Mouse (Mus musculus) ES-CJ7 (cell line): Measurements from ENCODE around the gene Trib2.

ENCODE experiments used
- DNase-seq: peaks from one replicate; pipeline ENCODE4 v3.0.0; 2011; ENCODE audit warnings: low read depth, low spot score

The Trib2 gene

DNA sequence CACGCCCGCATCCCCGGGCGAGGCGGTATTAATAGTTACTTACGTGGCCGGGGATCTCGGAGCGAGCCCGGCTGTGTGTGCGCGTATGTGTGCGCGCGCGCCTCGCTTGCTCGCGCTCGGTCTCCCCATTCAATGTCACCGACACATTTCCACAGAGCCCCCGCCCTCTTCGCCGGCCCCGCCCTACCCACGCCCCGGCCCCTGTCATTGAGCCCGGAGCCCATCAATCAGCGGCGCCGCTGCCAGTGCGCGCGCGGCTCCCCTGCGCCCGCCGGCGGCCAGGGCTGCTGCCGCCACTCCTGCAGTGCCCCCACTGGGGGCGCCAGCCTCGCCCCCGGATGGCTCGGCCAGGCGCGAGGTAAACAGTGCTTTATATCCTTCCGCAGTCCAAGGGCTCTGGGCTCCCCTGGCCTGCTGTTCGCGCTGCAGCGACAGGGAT is at the start of gene Trib2:
Gene Trib2 (minus strand): TSS at position 183 of the 439 bp plus-strand sequence.
- peak; percentile 85 for DNase-seq

DNA sequence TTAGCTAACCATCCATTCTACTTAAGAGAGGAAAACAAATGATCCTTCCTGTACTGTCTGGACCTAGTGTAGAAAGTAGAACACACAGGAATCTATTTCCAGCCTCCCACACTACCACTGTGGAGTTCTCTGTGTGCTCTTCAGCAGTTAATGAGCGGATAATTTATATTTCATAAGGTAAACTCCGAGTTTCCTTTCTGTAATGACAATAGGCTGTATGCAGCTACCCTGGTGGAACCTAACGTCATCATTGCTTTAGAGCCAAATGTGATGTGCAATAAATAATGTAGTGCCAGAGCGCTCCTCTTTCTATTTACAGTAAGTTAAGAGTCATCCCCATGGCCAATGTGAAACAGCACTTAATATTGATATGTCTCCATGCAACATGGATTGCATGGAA is 41.3 kb upstream of the Trib2 start:
- no peak for DNase-seq

DNA sequence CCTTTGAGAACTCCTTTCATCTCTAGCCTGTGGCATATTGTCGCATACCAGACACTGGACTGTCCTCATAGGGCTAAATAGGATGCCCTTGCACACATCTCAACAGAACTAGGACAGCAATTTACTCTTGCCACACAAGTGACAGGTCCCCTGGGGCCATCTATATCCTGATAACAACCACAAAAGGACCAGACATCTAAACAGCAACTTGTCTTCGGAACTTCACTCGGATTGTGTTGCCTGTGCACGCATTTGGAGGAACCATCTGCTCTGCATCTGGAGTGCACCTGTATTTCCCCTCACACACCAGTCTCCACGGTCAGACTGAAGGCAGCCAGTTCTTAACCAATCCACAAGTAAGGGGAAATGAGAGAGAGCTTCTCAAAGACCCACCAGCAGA is 39.2 kb upstream of the Trib2 start:
- no peak for DNase-seq

DNA sequence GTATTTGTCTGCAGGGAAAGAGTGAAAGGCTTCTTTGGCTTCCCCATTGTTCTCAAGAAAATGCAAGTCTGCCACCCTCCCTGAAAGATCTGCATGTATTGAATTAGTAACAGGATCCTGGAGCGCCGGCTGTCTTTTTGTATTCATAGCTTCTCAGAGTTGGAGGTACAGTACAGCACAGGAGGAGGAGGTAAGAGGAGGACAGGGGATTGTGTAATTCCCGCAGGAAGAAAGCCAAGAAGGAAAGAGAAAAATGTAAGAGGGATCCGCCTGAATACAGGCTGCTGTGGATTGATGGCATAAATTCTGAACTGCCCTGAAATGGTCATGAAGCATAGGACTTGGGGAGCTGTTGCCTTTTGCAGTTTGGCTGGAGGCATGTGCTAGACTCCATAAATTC is 36.1 kb upstream of the Trib2 start:
- DNase-seq = peak; percentile 49

DNA sequence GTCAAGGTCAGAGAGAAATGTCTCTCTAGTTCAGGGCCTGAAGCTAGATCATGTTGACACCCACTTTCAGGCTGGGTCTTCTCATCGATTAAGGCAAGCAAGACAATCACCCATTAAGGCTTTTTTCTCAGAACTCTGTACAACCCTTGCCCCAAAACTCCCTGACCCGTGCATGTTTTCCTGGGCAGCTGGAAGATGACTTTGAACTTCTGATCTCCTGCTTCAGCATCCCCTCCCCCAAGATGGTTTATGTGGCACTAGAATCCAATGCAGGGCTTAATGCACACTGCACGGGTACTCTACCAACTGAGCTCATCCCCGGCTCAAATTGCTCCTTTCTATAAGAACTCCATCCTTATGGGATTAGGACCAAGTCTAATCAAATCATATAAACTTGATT is 35.3 kb upstream of the Trib2 start:
- DNase-seq = no peak

DNA sequence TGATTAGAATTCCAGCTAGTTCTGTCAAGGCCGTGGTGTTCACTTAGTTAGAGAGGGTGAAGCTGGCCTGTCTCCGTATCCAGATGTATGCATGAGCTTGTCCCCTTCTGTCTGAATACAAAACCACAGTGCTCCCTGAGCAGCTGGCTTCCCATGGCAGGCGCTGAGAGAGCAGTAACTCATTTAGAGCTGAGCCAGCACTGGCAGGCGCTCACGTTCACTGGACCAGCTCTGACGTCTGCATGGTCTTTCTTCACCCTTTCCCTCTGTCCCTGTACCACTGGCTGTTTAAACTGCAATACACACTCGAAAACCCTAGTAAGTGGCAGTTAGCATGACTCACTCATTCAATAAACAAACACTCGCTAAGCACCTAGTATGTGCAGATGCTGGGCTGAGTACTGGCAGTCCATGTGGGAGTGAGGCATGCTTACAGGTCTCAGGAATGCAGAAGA is 33.7 kb upstream of the Trib2 start:
- DNase-seq = no peak

DNA sequence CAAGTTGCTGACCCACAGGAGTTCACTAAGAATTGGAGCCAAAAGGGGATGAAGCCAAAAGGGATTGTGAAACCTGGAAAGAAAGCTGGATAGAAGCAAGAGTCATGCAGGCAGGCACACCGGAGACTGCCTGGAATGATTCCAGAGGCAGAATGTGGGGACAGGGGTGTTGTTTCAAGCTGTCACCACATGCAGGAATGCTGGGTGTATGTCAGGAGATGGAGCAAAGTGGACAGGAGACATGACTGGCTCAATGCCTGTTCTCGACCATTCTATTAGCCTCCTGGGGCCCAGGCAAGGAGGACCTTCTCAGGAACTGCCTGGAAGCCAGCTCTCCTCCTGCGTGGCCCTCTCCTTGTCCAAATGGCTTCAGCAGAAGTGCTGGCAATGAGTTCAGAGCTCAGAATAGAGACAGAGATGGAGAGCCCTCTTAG is 33.2 kb upstream of the Trib2 start:
- DNase-seq = no peak

DNA sequence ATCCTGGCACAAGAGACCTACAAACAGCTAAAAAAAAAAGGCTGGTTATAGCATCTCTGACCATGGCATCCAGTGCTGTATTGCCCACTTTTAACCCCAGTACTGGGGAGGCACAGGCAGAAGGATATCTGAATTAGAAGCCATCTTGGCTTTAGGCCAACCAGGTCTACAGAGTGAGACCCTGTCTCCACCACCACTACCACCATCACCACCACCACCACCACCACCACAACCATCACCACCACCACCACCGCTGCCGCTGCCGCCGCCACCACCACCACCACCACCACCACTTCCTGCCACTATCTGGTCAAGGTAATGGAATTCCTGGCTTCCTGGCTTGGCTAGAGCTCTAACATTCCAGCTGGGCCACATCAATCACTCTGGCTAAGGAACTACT is 31.7 kb upstream of the Trib2 start:
- no peak for DNase-seq

DNA sequence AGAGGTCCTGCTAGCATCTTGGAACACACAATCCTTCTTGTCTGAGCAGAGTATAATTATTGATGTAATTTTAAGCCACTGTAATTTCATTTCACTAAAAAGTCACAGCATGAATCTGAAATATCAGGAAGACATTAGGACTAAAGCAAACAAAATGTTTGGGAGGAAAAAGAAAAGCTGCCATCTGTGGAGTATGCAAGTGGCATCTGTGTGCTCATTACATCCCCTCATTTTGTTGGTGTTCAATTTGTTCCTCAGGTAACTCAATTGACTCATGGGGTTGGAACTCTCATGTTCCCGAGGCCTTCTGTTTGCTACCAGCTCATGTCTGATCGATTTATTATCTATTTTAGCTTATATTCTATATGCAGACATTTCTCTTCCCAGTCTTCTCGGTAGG is 28.0 kb upstream of the Trib2 start:
- no peak for DNase-seq

DNA sequence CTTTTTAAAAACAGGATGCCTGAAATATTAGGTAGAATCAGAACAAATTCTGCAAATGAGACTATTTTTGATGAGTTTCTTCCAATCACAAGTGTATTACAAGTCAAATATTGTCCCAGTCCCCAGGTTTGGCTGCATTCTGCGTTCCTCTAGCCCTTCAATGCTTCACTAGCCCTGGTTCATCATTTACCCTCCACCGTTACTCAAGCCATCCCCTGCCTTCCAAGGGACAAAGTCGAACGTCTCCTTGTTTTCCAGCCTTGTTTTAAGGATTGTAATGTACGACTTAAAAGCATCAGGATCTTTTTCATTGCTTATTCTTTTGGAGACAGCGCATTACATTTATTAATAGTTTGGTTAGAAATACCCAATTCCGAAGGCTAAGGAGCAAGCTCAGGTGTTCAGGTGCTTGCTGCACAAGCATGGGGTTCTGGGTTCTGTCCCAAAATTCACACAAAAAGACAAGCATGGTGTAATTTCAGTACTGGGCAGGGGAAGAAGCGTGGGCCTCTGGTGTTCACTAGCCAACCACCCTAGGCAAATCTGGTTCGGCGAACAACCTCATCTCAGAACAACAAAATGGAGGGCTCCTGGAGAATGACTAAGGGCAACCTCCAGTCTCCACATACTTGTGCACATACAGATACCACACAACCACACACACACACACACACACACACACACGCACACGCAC is 24.3 kb upstream of the Trib2 start:
- DNase-seq = no peak

DNA sequence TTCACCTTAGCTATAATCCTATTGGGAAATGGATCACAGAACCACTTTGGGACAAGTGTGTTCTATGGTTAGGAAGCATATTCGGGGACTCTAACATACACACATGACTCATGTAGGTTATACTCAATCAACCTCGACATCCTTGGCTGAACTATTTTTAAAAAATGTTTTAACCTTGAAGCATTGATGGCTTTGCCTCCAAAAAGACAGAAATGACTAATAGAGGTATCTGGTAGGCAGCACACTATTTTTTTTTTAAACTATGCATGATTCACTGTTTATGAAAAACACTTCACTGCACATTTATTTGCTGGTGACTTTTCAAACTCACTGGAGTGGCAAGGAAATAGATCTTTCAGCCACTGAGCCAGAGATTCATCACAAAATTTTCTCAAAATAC is 21.5 kb upstream of the Trib2 start:
- DNase-seq = no peak

DNA sequence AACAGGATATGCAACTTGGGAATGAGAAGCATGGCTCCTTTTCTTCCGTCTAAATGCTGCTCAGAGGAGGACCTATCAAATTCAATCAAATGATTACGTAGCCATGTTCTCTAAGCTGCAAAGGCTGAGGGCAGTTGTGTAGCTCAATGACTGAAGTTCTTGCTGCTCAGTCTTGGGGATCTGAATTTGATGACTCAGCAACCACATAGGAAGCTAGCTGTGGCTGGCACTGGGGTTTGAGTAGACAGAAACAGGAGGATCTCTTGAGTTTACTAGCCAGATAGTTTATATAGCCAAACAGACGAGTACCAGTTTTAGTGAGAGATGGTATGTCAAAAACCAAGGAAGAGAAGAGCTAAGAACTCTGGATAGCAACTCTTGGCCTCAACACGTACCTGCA is 20.8 kb upstream of the Trib2 start:
- no peak for DNase-seq

DNA sequence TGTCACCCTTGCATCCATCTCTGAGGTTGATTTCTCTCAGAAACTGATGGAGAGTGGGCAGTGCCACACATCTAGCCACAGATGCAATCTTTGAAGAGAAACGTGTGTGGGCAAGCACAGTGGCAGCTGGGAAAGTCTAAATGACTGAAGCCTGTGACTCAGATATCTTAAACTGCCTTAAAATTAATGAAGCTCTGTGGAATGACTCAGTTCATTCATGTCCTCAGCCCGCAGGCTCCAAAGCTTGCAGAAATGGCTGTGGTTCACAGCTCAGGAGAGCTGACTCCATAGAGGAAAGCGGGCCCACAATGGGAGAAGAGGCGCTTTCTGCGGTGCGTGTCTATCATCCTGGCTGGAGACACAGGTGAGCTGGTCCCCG is 15.9 kb upstream of the Trib2 start:
- DNase-seq = no peak

DNA sequence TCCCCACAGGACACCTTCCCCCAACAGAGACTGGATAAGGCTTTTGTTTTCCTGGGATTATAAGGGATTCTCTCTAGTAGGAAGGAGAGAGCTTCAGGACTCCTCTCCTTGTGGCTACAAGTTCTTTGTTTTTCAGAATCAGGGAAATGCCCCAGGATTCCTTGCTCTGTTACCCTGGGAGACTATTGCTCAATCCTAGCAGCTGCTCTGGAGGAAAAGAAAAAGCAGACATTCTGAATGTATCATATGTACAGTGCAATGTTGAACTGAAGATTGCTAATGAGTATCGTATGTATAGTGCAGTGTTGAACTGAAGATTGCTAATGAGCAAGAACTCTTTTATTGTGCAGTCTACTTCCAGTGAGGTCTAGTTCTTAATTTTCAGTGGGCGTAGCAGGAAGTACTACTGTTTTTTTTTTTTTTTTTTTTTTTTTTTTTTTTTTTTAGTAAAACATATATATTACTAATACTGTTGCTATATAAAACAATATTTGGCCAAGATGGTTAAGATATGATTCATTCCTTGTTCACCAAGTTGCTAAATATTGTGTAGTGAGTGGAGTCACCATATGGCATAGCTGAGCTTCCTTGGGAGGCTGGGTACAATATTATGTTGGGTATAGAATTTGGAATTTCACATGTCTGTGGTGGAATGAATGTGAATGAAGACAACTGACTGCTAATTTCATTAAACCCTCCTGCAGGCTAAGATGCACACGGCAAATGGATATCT is 15.4 kb upstream of the Trib2 start:
- DNase-seq = no peak

DNA sequence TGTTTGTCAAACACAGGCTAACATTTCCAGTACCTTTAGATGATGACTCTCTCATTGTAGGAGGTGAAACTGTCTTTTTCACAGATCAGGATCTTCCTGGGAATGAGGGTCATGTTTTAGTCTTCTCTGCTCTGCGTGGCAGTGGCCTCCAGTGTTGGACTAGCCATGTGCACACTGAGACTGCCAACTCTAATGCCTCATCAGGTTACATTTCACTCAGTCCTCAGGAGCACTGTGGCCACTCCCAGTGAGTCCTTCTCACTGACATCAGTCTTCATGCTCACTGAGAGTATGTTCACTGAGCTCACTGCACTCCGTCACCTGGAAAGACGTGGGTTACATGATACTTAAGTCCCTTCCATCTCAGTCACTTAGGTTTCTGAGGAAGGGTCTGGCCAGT is 14.0 kb upstream of the Trib2 start:
- no peak for DNase-seq

DNA sequence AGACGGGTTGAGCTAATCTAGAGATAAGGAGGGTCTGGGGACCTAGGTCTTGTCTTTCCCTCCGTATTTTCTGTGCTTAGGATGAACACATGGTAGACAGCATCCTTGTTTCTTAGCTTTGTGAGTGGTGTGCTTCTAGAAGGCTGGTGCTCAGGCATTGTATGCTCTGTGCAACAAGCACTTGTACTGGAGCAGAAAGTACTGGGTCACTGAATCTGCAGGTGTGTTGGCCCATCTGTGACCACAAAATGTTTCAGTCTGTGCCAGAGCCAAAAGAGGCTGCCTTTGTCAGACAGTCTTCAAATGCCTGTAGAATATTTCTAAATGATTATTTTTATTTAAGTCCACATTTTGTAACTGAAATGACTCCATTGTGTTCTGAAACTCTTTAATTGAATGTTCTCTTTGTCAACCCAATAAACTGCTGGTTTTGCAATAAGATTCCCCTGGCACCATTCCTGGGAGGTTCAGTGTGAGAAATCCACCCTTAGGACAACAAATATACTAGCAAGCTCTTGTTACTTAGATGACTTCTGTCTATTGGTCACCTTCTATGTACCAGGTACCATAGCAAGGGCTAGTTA is 12.2 kb upstream of the Trib2 start:
- DNase-seq = no peak

DNA sequence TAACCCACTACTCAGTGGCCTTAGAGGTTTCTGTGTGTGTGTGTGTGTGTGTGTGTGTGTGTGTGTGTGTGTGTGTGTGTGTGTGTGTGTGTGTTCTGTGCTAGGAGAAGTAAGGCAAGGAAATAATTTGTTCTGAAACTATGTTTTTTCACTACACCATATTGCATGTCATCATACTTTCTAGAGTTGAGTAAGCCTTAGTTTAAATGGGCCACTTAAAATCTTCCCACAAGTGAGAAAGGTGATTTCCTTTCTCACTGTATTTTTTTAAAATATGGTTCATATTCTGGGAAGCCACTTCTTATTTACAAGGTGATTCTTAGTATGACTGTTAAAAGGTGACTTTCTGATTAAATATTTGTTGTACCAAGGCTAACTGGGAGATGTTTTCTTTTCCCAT is 4.3 kb upstream of the Trib2 start:
- no peak for DNase-seq

DNA sequence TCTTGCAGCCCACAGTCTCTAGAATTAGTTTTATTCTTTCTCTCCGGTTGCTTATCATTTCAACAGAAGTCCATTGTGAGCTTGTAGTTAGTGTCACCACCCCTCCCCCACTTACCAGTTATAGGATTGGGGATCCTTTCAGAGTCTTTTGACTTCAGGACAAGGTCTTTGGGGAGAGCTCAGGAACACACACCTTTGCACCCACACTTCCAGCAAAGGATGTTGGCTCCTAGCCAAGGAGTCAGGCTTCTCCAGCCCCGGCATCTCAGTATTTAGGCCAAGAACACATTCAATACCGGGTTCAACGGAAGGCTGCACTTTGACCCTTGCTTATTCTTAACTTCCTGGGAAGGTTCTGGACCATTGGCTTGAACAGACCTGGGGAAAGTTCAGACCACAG is 643 bp upstream of the Trib2 start:
- DNase-seq = peak; percentile 13

DNA sequence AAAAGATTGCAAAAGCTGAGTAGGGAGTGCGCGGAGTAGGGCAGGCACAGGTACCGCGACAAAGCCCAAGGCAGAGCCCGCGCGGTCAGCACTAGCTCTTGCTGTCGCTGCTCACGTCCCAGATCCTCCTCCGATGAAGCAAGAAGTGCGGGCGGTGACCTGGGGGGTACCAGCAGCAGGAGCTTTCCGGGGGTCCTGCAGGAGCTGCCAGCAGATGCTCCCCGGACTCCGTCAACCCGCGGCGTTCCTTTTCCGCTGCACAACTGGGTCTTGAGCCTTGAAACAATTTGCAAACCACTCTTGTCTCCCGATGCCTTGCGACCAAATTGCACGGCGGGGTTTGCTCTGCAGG is 492 bp downstream of the Trib2 start:
- no peak for DNase-seq

DNA sequence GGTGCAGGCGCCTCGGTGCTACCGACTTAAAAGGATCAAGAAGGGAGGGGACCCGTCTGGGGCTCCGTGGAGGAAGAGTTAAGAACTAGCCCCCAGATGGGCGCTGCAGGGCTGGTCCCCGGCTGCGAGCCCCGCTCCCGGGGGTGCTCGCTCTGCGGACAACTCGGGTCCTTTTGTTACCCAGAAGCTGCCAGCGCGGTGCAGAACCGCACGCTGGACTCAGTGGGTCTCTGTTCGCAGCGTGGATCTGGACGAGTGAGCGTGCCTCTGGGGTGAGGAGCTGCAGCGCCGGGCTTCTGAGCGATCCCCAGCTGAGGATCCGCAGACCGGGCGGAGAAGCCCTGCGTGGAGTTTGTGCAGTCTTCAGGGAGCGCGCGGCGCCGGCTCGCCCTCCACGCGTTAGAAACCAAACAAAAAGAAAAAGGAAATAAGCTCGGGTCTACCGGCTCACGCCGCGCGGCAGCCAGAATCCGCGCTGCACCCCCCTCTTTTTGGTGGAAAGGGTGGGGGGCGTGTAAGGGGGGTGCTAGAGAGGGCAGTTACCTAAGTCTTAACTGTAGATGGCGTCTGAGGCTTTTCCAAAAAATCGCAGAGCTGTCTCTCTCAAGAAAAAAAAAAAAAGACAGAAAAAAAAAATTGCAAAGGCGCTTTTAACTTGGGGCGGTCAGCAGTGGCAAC is 1.0 kb downstream of the Trib2 start:
- DNase-seq = peak; percentile 66

DNA sequence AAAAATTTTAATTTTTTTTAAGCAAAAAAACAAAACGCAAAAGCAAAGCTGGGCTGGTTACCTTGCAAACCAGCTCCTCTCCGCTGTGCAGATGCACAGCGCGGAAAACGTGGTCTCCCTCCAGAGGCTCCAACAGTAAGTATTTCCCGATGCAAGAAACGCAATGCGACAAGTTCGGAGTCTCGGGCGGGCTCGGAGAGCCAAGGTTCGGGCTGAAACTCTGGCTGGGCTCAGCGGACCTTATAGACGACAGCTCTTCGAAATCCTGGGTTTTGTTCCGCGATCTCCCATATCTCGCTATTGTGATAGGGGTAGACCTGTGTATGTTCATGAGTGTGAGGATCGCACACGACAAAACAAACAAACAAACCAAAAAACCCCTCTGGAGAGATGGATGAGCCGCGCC is 1.5 kb downstream of the Trib2 start:
- peak; percentile 27 for DNase-seq

DNA sequence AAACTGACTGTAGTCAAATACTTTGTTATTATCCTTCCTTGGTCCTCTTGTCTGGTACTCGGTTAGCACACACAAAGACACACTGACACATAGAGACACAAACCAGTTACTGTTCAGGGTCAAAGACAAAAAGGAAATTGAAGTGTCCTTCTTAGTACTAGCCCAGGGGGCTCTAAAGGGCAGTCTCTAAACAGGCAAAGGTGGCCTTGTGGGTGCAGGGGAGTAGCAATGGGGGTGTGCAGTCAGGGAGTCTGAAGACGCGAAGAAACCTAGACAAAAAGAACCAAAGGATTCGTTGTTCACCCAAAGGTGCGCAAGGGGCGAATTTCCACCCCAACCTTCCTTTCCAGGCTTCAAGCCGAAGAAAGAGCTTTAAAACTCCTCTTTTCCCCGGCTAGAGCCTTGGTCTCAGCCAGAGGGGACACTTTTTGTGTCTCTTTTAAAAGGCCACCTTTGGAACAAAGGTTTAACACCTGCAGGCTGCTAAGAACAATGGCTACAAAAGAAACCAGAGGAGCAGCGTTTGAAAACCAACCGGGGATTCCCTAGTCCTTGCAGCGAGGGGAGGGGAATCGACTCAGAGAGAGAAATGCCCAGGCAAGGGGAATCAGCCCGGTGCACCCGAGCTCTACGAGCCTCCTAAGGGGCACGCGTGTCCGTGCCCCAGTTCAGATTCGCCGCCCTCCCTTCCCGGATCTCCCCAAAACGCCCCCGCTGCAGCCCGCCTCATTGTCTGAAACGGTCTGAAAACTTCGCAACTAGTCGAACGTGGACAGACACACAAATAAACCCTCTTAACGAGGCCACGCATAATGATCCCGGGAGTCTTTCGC is 2.3 kb downstream of the Trib2 start:
- DNase-seq = peak; percentile 69
